Mouse (Mus musculus): ENCODE measurements at regions not wholly inside any gene's neighbourhood (a gene's known extent, or its start where the extent isn't known, plus 50 kb on each side); places are given as distances from the start of the nearest gene placed in this dataset.

- Histone ChIP-seq H3K27me3 (ENCODE audit: insufficient read depth, low read length) (no peaks in the 10 kb centered on the region), H3K9ac (replicated peaks; ENCODE audit: low read length) (no peak overlapping the region), H3K9me3 (ENCODE audit: low read length) (no peaks in the 10 kb centered on the region), H3K4me1 (ENCODE audit: insufficient read depth, low read length) (peaks cover 7% of the 10 kb centered on the region), H3K36me3 (ENCODE audit: insufficient read depth, low read length) (no peaks in the 10 kb centered on the region), H3K4me2 (replicated peaks; ENCODE audit: low read depth, low read length) (no peak overlapping the region), H3K27ac (ENCODE audit: low read length) (no peak overlapping the region), H3K4me3 (ENCODE audit: low read length) (no peak overlapping the region)
- no peak for ATAC-seq (ENCODE audit: low FRiP score, low TSS enrichment)
- 77% methylated on average over 7 of the region's 7 CpGs for WGBS
Observed at GRCm38 (mm10) chr12:77179138-77179537, 58.8 kb upstream of the Fut8 start.

GRCm38 (mm10) chr12:77177811-77178578 lies 59.9 kb upstream of the Fut8 start:
- Histone ChIP-seq H3K4me1 (ENCODE audit: insufficient read depth, low read length) (peaks cover 7% of the 10 kb centered on the region), H3K9me3 (ENCODE audit: low read length) (no peaks in the 10 kb centered on the region), H3K4me3 (ENCODE audit: low read length) (no peak overlapping the region), H3K4me2 (replicated peaks; ENCODE audit: low read depth, low read length) (0 out of 2 replicates have a peak overlapping the region, but pooled peaks have one; percentile 2), H3K27me3 (ENCODE audit: insufficient read depth, low read length) (no peaks in the 10 kb centered on the region), H3K36me3 (ENCODE audit: insufficient read depth, low read length) (no peaks in the 10 kb centered on the region), H3K9ac (replicated peaks; ENCODE audit: low read length) (no peak overlapping the region), H3K27ac (ENCODE audit: low read length) (no peak overlapping the region)
- ATAC-seq (ENCODE audit: low FRiP score, low TSS enrichment): peak; percentile 78; the same call in 1 of the 2 replicates
- 39% methylated on average over 15 of the region's 15 CpGs for WGBS

GRCm38 (mm10) chr12:77177303-77177702 lies 60.6 kb upstream of the Fut8 start:
- Histone ChIP-seq H3K9me3 (ENCODE audit: low read length) (no peaks in the 10 kb centered on the region), H3K4me3 (ENCODE audit: low read length) (no peak overlapping the region), H3K27ac (ENCODE audit: low read length) (no peak overlapping the region), H3K4me2 (replicated peaks; ENCODE audit: low read depth, low read length) (no peak overlapping the region), H3K9ac (replicated peaks; ENCODE audit: low read length) (no peak overlapping the region), H3K4me1 (ENCODE audit: insufficient read depth, low read length) (peaks cover 7% of the 10 kb centered on the region), H3K27me3 (ENCODE audit: insufficient read depth, low read length) (no peaks in the 10 kb centered on the region), H3K36me3 (ENCODE audit: insufficient read depth, low read length) (no peaks in the 10 kb centered on the region)
- ATAC-seq (ENCODE audit: low FRiP score, low TSS enrichment): no peak
- 58% methylated on average over 3 of the region's 3 CpGs for WGBS

GRCm38 (mm10) chr12:77174032-77174431 lies 63.9 kb upstream of the Fut8 start:
- Histone ChIP-seq H3K9ac (replicated peaks; ENCODE audit: low read length) (no peak overlapping the region), H3K27ac (ENCODE audit: low read length) (no peak overlapping the region), H3K4me3 (ENCODE audit: low read length) (no peak overlapping the region), H3K27me3 (ENCODE audit: insufficient read depth, low read length) (no peaks in the 10 kb centered on the region), H3K36me3 (ENCODE audit: insufficient read depth, low read length) (no peaks in the 10 kb centered on the region), H3K4me1 (ENCODE audit: insufficient read depth, low read length) (peaks cover 7% of the 10 kb centered on the region), H3K4me2 (replicated peaks; ENCODE audit: low read depth, low read length) (no peak overlapping the region), H3K9me3 (ENCODE audit: low read length) (no peaks in the 10 kb centered on the region)
- ATAC-seq (ENCODE audit: low FRiP score, low TSS enrichment): peak; percentile 70; the same call in 1 of the 2 replicates

- no peak overlapping the region for H3K4me3 ChIP-seq (ENCODE audit: low read length)
Observed at GRCm38 (mm10) chr12:77172540-77172939, 65.4 kb upstream of the Fut8 start.

GRCm38 (mm10) chr12:77170257-77170656 lies 67.7 kb upstream of the Fut8 start:
- no peak for ATAC-seq (ENCODE audit: low FRiP score, low TSS enrichment)
- WGBS: 69% methylated on average over 5 of the region's 5 CpGs
- Histone ChIP-seq H3K4me2 (replicated peaks; ENCODE audit: low read depth, low read length) (no peak overlapping the region), H3K4me1 (ENCODE audit: insufficient read depth, low read length) (no peaks in the 10 kb centered on the region), H3K27me3 (ENCODE audit: insufficient read depth, low read length) (no peaks in the 10 kb centered on the region), H3K9me3 (ENCODE audit: low read length) (no peaks in the 10 kb centered on the region), H3K9ac (replicated peaks; ENCODE audit: low read length) (no peak overlapping the region), H3K36me3 (ENCODE audit: insufficient read depth, low read length) (no peaks in the 10 kb centered on the region), H3K27ac (ENCODE audit: low read length) (no peak overlapping the region), H3K4me3 (ENCODE audit: low read length) (no peak overlapping the region)

More at GRCm38 (mm10) chr12:77172540-77172939, 65.4 kb upstream of the Fut8 start:
- Histone ChIP-seq H3K4me2 (replicated peaks; ENCODE audit: low read depth, low read length) (no peak overlapping the region), H3K36me3 (ENCODE audit: insufficient read depth, low read length) (no peaks in the 10 kb centered on the region), H3K9me3 (ENCODE audit: low read length) (no peaks in the 10 kb centered on the region), H3K27me3 (ENCODE audit: insufficient read depth, low read length) (no peaks in the 10 kb centered on the region), H3K4me1 (ENCODE audit: insufficient read depth, low read length) (no peaks in the 10 kb centered on the region), H3K27ac (ENCODE audit: low read length) (no peak overlapping the region), H3K9ac (replicated peaks; ENCODE audit: low read length) (no peak overlapping the region)
- no peak for ATAC-seq (ENCODE audit: low FRiP score, low TSS enrichment)
- WGBS: 94% methylated on average over 2 of the region's 2 CpGs

- ATAC-seq (ENCODE audit: low FRiP score, low TSS enrichment): no peak
- Histone ChIP-seq H3K27me3 (ENCODE audit: insufficient read depth, low read length) (no peaks in the 10 kb centered on the region), H3K4me1 (ENCODE audit: insufficient read depth, low read length) (no peaks in the 10 kb centered on the region), H3K4me3 (ENCODE audit: low read length) (no peak overlapping the region), H3K9ac (replicated peaks; ENCODE audit: low read length) (no peak overlapping the region), H3K4me2 (replicated peaks; ENCODE audit: low read depth, low read length) (no peak overlapping the region), H3K9me3 (ENCODE audit: low read length) (no peaks in the 10 kb centered on the region), H3K27ac (ENCODE audit: low read length) (no peak overlapping the region), H3K36me3 (ENCODE audit: insufficient read depth, low read length) (no peaks in the 10 kb centered on the region)
- 81% methylated on average over 1 of the region's 1 CpGs for WGBS
Observed at GRCm38 (mm10) chr12:77168367-77168766, 69.6 kb upstream of the Fut8 start.

- H3K9ac ChIP-seq (replicated peaks; ENCODE audit: low read length): no peak overlapping the region
- no peak overlapping the region for H3K27ac ChIP-seq (ENCODE audit: low read length)
- H3K36me3 ChIP-seq (ENCODE audit: insufficient read depth, low read length): no peaks in the 10 kb centered on the region
- no peaks in the 10 kb centered on the region for H3K4me1 ChIP-seq (ENCODE audit: insufficient read depth, low read length)
- no peaks in the 10 kb centered on the region for H3K27me3 ChIP-seq (ENCODE audit: insufficient read depth, low read length)
- no peaks in the 10 kb centered on the region for H3K9me3 ChIP-seq (ENCODE audit: low read length)
- ATAC-seq (ENCODE audit: low FRiP score, low TSS enrichment): no peak
- WGBS: 55% methylated on average over 2 of the region's 2 CpGs
- H3K4me3 ChIP-seq (ENCODE audit: low read length): no peak overlapping the region
- no peak overlapping the region for H3K4me2 ChIP-seq (replicated peaks; ENCODE audit: low read depth, low read length)
Observed at GRCm38 (mm10) chr12:77156698-77157097, 81.2 kb upstream of the Fut8 start.

GRCm38 (mm10) chr12:77155626-77156025 lies 82.3 kb upstream of the Fut8 start:
- no peak overlapping the region for H3K9ac ChIP-seq (replicated peaks; ENCODE audit: low read length)
- H3K27me3 ChIP-seq (ENCODE audit: insufficient read depth, low read length): no peaks in the 10 kb centered on the region
- H3K27ac ChIP-seq (ENCODE audit: low read length): no peak overlapping the region
- H3K4me1 ChIP-seq (ENCODE audit: insufficient read depth, low read length): no peaks in the 10 kb centered on the region
- 74% methylated on average over 6 of the region's 6 CpGs for WGBS
- H3K36me3 ChIP-seq (ENCODE audit: insufficient read depth, low read length): no peaks in the 10 kb centered on the region
- no peak overlapping the region for H3K4me2 ChIP-seq (replicated peaks; ENCODE audit: low read depth, low read length)
- no peak overlapping the region for H3K4me3 ChIP-seq (ENCODE audit: low read length)
- no peak for ATAC-seq (ENCODE audit: low FRiP score, low TSS enrichment)
- H3K9me3 ChIP-seq (ENCODE audit: low read length): no peaks in the 10 kb centered on the region

GRCm38 (mm10) chr12:77151471-77151870 lies 86.5 kb upstream of the Fut8 start:
- H3K27ac ChIP-seq (ENCODE audit: low read length): no peak overlapping the region
- no peak for ATAC-seq (ENCODE audit: low FRiP score, low TSS enrichment)
- no peak overlapping the region for H3K4me2 ChIP-seq (replicated peaks; ENCODE audit: low read depth, low read length)
- 79% methylated on average over 2 of the region's 2 CpGs for WGBS
- H3K9ac ChIP-seq (replicated peaks; ENCODE audit: low read length): no peak overlapping the region
- no peaks in the 10 kb centered on the region for H3K4me1 ChIP-seq (ENCODE audit: insufficient read depth, low read length)
- H3K27me3 ChIP-seq (ENCODE audit: insufficient read depth, low read length): no peaks in the 10 kb centered on the region
- H3K4me3 ChIP-seq (ENCODE audit: low read length): no peak overlapping the region
- no peaks in the 10 kb centered on the region for H3K9me3 ChIP-seq (ENCODE audit: low read length)
- no peaks in the 10 kb centered on the region for H3K36me3 ChIP-seq (ENCODE audit: insufficient read depth, low read length)

Data from kidney, embryonic 16.5 days (tissue).